Mouse (Mus musculus) gonadal fat pad, adult 2 months (tissue): ENCODE measurements around the gene Ppil1. TPM values are rescaled to one million over a fixed set of nuclear protein-coding genes. Genes with fewer than 3 reads are reported as not detected.
"Not testable (repeated sequence)": the region's sequence is repeated elsewhere in the genome, so short reads cannot be mapped to it uniquely, and the experiment has no call there.

Experiments used
- DNase-seq: peaks from one replicate; pipeline ENCODE4 v3.0.0-alpha.2; 2012; ENCODE audit warnings: low read depth
- polyA plus RNA-seq: library from polyadenylated mRNA; depleted of rRNA; stranded (reverse); fragments of >200 nt; gene quantifications from 2 replicates; pipeline ENCODE4 v1.2.3, GENCODE M21; 2012

The Ppil1 gene
- polyA plus RNA-seq, 1 experiment, result 33.3 TPM

GRCm38 (mm10) chr17:29251608-29252390, 12.2 kb downstream of the Ppil1 start:
- no peak for DNase-seq

DNA sequence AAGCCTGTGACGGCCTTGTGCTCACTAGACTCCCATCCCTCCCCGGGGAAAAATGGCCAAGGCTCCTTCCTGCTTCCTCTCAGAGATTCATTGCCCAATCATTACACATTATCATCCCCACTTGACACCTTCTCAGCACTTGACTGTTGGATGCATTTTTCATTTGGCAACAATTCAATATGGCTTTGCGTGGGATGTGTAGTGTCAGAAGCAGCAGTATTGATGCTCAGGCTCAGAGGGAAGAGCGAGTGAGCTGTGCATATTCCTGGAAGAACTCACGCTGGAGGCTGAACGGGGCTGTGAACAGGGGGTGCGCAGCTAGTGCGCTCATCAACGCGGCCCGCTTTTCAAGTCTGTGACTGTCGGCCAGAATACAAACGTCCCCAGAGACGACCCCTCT, 13.0 kb downstream of the Ppil1 start:
- DNase-seq, result not testable (repeated sequence)

GRCm38 (mm10) chr17:29249512-29249911, 14.5 kb downstream of the Ppil1 start:
- no peak for DNase-seq

DNA sequence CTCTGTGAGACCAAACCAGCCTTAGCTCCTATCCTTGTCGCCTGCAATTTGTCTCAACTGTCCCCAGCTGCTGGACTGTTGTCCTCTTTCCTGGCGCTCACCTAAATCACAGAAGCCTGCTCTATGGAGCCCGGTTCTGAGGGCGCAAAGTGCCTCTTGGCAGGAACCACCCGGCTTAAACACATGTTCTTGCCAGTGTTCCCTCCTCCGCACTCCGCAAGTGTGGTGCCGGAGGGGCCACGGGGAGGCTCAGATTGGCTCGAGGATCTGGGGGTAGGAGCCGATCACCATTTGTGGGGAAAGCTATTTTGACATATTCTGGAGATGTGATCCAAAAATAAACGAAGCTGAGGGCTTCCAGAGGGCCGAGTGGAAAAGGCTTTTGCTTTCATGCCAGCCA, 16.1 kb downstream of the Ppil1 start:
- no peak for DNase-seq

DNA sequence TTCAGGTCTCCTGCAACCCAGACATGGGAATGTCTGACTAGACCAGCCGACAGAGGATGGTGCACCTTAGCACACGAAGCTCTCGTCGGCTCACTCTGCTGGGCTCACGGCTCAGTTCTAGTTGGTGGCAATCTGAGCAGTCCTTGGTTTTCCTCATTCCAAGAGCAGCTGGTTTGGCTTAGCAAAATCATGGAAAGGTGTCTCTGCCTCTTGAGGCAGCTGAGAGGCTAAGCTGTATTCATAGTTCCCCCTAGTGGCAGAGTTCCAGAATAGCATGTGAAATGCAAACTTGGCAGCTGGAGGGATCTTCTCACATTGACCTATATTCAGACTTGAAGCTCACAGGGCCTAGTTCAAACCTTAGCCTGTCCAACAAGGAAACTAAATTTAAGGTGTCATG, 17.4 kb downstream of the Ppil1 start:
- no peak for DNase-seq

DNA sequence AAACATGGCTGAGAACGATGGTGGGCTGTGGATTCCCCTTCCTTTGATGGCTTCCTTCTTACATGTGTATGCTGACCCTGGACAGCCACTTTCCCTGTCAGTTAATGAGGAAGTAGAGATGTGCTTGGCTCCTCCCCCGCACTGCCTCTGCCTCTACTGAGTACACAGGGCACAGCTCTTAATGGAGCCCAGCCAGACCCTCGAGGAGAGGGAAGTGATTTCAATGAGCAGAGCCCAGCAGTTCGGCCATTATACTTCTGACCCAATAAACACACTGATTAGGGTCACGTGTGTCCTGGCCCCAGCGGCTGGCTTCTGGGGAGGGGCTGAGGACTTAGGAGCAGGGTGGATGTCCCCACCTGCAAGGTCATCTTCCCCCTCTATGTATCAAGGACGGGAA, 18.3 kb downstream of the Ppil1 start:
- no peak for DNase-seq

GRCm38 (mm10) chr17:29244912-29245311, 19.1 kb downstream of the Ppil1 start:
- DNase-seq, result no peak

GRCm38 (mm10) chr17:29238421-29238945, 25.5 kb downstream of the Ppil1 start:
- DNase-seq, result no peak

- no peak for DNase-seq
These were observed 26.1 kb downstream of the Ppil1 start, which contains the start of gene Cpne5 for GRCm38 (mm10) chr17:29237772-29238420. Cpne5 (minus strand) TSS chr17:29238167.

DNA sequence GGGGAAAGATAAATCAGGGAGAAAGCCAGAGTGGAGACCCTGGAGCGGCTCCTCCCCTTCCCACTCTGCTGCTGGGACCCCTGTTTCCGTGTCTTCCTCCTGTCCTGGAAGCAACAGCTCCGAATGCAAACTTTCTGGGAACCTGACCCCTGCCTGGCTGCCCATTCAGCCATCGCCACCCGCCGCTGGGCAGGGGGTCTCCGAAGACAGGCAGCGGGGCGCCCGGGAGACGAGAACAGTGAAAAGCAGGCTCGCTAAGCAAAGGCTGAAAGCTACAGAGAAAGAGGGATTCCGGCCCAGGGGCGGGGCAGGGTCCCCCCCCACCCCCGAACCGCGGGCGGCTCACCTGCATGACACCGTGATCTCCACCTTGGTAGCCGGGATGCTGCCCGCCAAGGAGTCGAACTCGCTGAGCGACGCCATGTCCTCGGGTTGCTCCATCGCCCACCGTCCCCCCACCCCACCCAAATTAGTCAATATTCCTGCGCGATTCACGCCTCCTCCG, 26.7 kb downstream of the Ppil1 start:
- DNase-seq, result no peak

GRCm38 (mm10) chr17:29236111-29236510, 27.9 kb downstream of the Ppil1 start:
- DNase-seq, result no peak

GRCm38 (mm10) chr17:29231109-29231508, 32.9 kb downstream of the Ppil1 start:
- DNase-seq, result no peak

- no peak for DNase-seq
These were observed 43.4 kb downstream of the Ppil1 start for GRCm38 (mm10) chr17:29220631-29221030.

DNA sequence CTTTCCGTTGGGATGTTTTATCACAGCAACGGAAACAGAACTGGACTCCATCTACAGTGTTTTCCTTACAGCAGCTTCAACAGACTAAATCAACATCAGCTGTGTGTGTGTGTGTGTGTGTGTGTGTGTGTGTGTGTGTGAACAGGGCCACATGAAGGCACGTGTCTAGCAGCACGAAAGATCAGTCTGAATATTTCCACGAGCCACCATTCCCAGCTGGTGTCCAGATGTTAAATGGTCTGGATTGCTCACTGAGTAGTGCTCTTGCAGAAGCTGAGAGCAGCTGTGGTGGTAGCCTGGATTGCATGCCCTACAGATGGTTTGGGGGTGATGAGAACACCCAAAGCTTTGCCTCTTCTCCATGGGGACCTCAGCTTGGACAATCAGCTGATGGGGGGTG, 46.0 kb downstream of the Ppil1 start:
- DNase-seq, result no peak

DNA sequence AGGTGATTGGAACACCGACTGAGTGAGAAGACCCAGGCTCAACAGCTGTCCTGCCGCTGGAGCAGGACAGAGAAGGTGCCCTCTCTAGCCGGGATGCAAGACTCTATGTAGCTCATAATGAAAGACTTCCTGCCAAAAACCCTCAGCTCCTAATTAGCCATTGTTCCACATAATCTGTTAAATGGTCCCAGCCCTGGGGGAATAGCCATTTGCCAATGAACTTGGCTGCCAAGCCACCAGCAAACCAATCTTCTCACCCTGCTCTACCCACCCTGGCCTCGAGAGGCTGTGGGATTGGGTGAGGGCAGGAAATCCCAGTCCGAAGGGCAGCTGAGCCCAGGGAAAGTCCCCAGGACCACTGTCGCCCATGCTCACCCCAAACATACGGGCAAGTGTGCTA, 47.9 kb downstream of the Ppil1 start:
- no peak for DNase-seq

GRCm38 (mm10) chr17:29214655-29215054, 49.3 kb downstream of the Ppil1 start:
- DNase-seq, result no peak

- DNase-seq, result no peak
These were observed 49.9 kb downstream of the Ppil1 start for GRCm38 (mm10) chr17:29214193-29214456.

DNA sequence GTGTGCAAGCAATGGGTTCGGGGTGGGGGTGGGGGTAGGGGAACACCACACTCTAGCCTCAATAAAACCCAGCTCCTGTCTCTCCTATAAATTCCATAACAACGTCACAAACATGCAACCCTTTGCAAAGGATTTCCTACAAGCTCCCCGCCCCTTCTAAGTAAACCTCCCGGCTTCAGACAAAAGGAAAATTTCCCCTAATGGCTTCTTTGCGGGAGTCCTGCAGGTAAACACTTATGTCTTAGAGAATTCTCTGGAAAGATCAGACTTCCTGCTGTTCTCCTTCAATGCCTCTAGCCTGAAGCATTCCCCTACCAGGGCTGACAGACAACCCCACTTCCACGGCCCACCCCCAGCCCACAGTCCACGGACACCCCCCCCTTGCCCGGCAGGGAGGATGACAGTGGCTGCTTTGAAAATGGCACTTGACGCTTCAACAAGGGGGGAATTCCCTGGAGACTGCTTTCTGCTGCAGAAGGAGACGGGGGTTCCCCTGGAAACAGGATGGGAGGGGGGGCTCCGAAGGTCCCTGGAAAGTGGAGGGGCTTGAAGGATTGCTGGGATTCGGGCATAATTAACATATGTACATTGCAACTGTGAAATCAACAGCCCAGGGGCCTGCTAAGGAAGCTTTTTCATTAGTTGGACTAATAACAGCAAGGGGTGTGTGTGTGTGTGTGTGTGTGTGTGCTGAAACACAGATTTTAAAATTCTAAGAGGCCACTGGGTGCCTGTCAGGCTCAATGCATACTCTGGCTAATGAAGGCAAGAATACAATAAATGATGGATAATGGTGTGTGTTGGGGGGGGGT, 50.4 kb downstream of the Ppil1 start:
- no peak for DNase-seq

DNA sequence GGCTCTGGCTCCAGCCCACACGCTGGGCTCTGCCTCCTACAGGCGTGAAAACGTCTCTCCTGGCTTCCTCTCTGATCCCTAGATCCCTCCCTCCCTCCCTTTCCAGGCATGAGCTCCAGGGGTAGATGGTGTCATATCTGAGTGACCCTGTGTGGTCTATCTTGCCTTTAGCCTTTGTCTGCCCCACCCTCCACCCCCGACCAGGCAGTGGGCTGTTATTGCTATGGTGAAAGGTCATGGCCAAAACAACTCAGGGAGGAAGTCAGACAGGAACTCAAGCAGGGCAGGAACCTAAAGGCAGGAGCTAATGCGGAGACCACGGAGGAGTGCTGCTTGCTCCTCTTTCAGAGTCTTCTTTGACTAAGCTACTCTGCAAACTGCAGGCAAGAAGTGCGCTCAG, 52.1 kb downstream of the Ppil1 start:
- no peak for DNase-seq

DNA sequence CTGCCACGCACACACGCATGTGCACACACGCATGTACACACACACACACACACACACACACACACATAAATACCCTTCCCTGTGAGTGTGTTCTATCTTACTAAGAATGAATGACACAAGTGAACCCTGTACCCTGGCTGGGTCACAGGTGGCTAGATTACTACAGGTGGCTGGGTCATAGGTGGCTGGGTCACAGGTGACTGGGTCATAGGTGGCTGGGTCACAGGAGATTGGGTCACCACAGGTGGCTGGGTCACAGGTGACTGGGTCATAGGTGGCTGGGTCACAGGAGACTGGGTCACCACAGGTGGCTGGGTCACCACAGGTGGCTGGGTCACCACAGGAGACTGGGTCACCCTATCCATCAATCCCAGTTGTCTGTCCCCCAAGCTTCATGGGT, 53.9 kb downstream of the Ppil1 start:
- no peak for DNase-seq

DNA sequence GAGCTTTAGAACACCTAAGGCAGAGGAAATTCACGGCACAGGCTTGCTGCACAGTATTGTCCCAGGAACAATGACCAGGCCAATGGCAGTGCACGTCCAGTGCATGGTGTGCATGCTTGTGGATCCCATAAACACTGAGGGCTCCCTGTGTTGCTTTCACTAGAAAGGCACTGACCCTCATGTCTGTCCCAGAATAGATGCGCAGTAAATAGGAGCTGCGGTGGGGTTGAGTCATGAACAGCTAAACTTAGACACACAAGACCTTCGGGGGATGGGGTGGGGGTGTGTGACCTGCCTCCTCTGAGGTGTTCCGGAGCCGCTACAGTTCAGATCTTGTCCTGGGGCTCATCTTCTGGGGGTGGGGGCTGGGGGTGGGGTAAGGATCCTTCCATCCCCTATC, 57.9 kb downstream of the Ppil1 start:
- DNase-seq, result no peak

- no peak for DNase-seq
These were observed 61.4 kb downstream of the Ppil1 start for GRCm38 (mm10) chr17:29202604-29203003.
